7 mouse cellular contexts compared by ENCODE assay signal in genomic region chr2:172824906-172825784, GRCm38 (mm10).
DNase-seq lines count a peak whose midpoint lies in the region; ATAC-seq and TF ChIP-seq lines count a peak whose summit lies in the region.

No protein-coding gene starts in this region.

- DNase-seq in R1 (ENCODE audit: low read depth, low spot score), result peak; percentile 78
- peak; percentile 83 for DNase-seq in embryo, embryonic 10 days (ENCODE audit: low spot score)
- peak; percentile 15 for DNase-seq in heart, adult 8-10 months (ENCODE audit: low spot score)
- DNase-seq in kidney, adult 2 months, result peak; percentile 37
- DNase-seq in liver, embryonic 11.5 days (ENCODE audit: low spot score), result peak; percentile 55
- peak; percentile 85 for DNase-seq in thymus, postnatal 4 days

- no peaks in the 10 kb centered on the region for H3K4me1 ChIP-seq in kidney, adult 2 months (ENCODE audit: control insufficient read depth, insufficient read depth, low read length)
- H3K4me1 ChIP-seq in liver, embryonic 11.5 days (replicated peaks; ENCODE audit: control insufficient read depth, insufficient read depth, low read length), result no peaks in the 10 kb centered on the region
- peaks cover 9% of the 10 kb centered on the region for H3K4me1 ChIP-seq in neural tube, embryonic 13.5 days (replicated peaks)

- no peaks in the 10 kb centered on the region for H3K9me3 ChIP-seq in liver, embryonic 11.5 days (ENCODE audit: control insufficient read depth, low read length)
- no peaks in the 10 kb centered on the region for H3K9me3 ChIP-seq in neural tube, embryonic 13.5 days

- ATAC-seq in liver, embryonic 11.5 days (replicated peaks; ENCODE audit: low FRiP score), result no peak
- ATAC-seq in neural tube, embryonic 13.5 days (ENCODE audit: low read depth), result peak; percentile 73

- peak overlapping the region; percentile 51 for H3K4me2 ChIP-seq in liver, embryonic 11.5 days
- H3K4me2 ChIP-seq in neural tube, embryonic 13.5 days, result peak overlapping the region; percentile 45

- H3K27me3 ChIP-seq in kidney, adult 2 months (replicated peaks; ENCODE audit: control insufficient read depth, insufficient read depth, low read length), result no peaks in the 10 kb centered on the region
- peaks cover 32% of the 10 kb centered on the region for H3K27me3 ChIP-seq in liver, embryonic 11.5 days (replicated peaks; ENCODE audit: control insufficient read depth, insufficient read depth, low read length)
- H3K27me3 ChIP-seq in neural tube, embryonic 13.5 days, result peaks cover 52% of the 10 kb centered on the region

- WGBS in kidney, adult 2 months, result 19% methylated on average over 43 of the region's 43 CpGs
- WGBS in liver, embryonic 11.5 days, result 19% methylated on average over 43 of the region's 43 CpGs
- WGBS in neural tube, embryonic 13.5 days, result 21% methylated on average over 43 of the region's 43 CpGs

- no peak overlapping the region for H3K9ac ChIP-seq in liver, embryonic 11.5 days (ENCODE audit: low read depth, low read length)
- no peak overlapping the region for H3K9ac ChIP-seq in neural tube, embryonic 13.5 days

- no peak; the same call in 1 of the 2 replicates for TF ChIP-seq CTCF in kidney, adult 2 months (conservative IDR thresholded peaks at IDR 0.05; ENCODE audit: insufficient read depth, insufficient read length, low read depth, low read length)

- no peak overlapping the region for H3K27ac ChIP-seq in kidney, adult 2 months (ENCODE audit: insufficient read depth, low read depth, low read length)
- no peak overlapping the region for H3K27ac ChIP-seq in liver, embryonic 11.5 days (ENCODE audit: low read depth, low read length)
- no peak overlapping the region for H3K27ac ChIP-seq in neural tube, embryonic 13.5 days (replicated peaks)

- no peak overlapping the region for H3K4me3 ChIP-seq in kidney, adult 2 months (ENCODE audit: insufficient read depth, low read depth, low read length)
- no peak overlapping the region for H3K4me3 ChIP-seq in liver, embryonic 11.5 days (ENCODE audit: low read depth, low read length)
- peak overlapping the region; percentile 14; the same call in 1 of the 2 replicates for H3K4me3 ChIP-seq in neural tube, embryonic 13.5 days

- H3K36me3 ChIP-seq in kidney, adult 2 months (ENCODE audit: control insufficient read depth, insufficient read depth, low read length), result no peaks in the 10 kb centered on the region
- no peaks in the 10 kb centered on the region for H3K36me3 ChIP-seq in liver, embryonic 11.5 days (ENCODE audit: control insufficient read depth, insufficient read depth, low read length)
- no peaks in the 10 kb centered on the region for H3K36me3 ChIP-seq in neural tube, embryonic 13.5 days

- TF ChIP-seq POLR2A in kidney, adult 2 months (IDR thresholded peaks at IDR 0.05; ENCODE audit: low read depth, low read length), result no peak

Comparison
In these comparisons a context has a peak if more than half of its experiments do, and no peak if none do; other contexts are left out.
1. DNase-seq: peak in every context shown above with its lines; median percentile 85 in thymus, postnatal 4 days; 83 in embryo, embryonic 10 days; 78 in R1; 55 in liver, embryonic 11.5 days; 37 in kidney, adult 2 months; 15 in heart, adult 8-10 months.